Mouse (Mus musculus): ENCODE measurements at regions not wholly inside any gene's neighbourhood (a gene's known extent, or its start where the extent isn't known, plus 50 kb on each side); places are given as distances from the start of the nearest gene placed in this dataset.
A peak's percentile ranks its signal among the peaks of the same experiment; 100 is the strongest.

- H3K9ac ChIP-seq: no peak overlapping the region
- H3K4me3 ChIP-seq (replicated peaks): no peak overlapping the region
- no peaks in the 10 kb centered on the region for H3K36me3 ChIP-seq
- peaks cover 56% of the 10 kb centered on the region for H3K4me1 ChIP-seq
- no peak overlapping the region for H3K4me2 ChIP-seq
- H3K27me3 ChIP-seq: no peaks in the 10 kb centered on the region
- no peaks in the 10 kb centered on the region for H3K9me3 ChIP-seq (replicated peaks)
- H3K27ac ChIP-seq: 0 out of 2 replicates have a peak overlapping the region, but pooled peaks have one; percentile 27
- 44% methylated on average over 4 of the region's 4 CpGs for WGBS
- ATAC-seq (replicated peaks; ENCODE audit: low FRiP score): no peak
Observed at GRCm38 (mm10) chr12:79960446-79960845, 152.4 kb downstream of the Zfp36l1 start.

GRCm38 (mm10) chr12:79959540-79960305 is 153.1 kb downstream of the Zfp36l1 start:
- H3K4me2 ChIP-seq: no peak overlapping the region
- no peak overlapping the region for H3K4me3 ChIP-seq (replicated peaks)
- H3K9ac ChIP-seq: no peak overlapping the region
- peaks cover 49% of the 10 kb centered on the region for H3K4me1 ChIP-seq
- no peaks in the 10 kb centered on the region for H3K9me3 ChIP-seq (replicated peaks)
- H3K27ac ChIP-seq: 0 out of 2 replicates have a peak overlapping the region, but pooled peaks have one; percentile 27
- no peaks in the 10 kb centered on the region for H3K27me3 ChIP-seq
- 72% methylated on average over 14 of the region's 14 CpGs for WGBS
- no peaks in the 10 kb centered on the region for H3K36me3 ChIP-seq
- ATAC-seq (replicated peaks; ENCODE audit: low FRiP score): 0 out of 2 replicates have a peak, but pooled peaks have one; percentile 24

DNA sequence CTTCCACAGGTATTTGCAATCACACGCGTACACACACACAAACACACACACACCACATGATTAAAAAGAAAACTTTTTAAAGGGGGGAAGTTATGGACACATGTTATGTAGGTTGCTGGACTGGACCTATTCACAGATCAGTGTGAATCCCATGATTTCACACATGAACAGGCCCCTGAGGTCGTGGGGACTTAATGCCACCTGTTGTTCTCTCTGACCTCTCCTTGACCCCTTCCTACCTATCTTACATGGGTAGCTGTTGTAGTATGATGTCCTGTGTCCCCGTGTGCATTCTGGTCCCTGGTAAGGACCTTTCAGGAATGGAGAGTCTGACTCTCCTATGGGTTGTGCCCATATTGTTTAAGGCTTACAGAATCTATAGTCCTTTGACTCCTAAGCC is 155.6 kb downstream of the Zfp36l1 start:
- H3K4me3 ChIP-seq (replicated peaks): no peak overlapping the region
- ATAC-seq (replicated peaks; ENCODE audit: low FRiP score): no peak
- H3K9me3 ChIP-seq (replicated peaks): no peaks in the 10 kb centered on the region
- no peak overlapping the region for H3K27ac ChIP-seq
- H3K4me2 ChIP-seq: no peak overlapping the region
- H3K36me3 ChIP-seq: no peaks in the 10 kb centered on the region
- no peaks in the 10 kb centered on the region for H3K27me3 ChIP-seq
- WGBS: 76% methylated on average over 4 of the region's 4 CpGs
- peaks cover 30% of the 10 kb centered on the region for H3K4me1 ChIP-seq
- no peak overlapping the region for H3K9ac ChIP-seq

GRCm38 (mm10) chr12:79956351-79956750 is 156.5 kb downstream of the Zfp36l1 start:
- no peaks in the 10 kb centered on the region for H3K27me3 ChIP-seq
- ATAC-seq (replicated peaks; ENCODE audit: low FRiP score): no peak
- 87% methylated on average over 6 of the region's 6 CpGs for WGBS
- no peak overlapping the region for H3K4me2 ChIP-seq
- H3K9me3 ChIP-seq (replicated peaks): no peaks in the 10 kb centered on the region
- H3K27ac ChIP-seq: no peak overlapping the region
- H3K4me3 ChIP-seq (replicated peaks): no peak overlapping the region
- H3K9ac ChIP-seq: no peak overlapping the region
- no peaks in the 10 kb centered on the region for H3K36me3 ChIP-seq
- peaks cover 32% of the 10 kb centered on the region for H3K4me1 ChIP-seq

- Histone ChIP-seq H3K27ac (no peak overlapping the region), H3K27me3 (no peaks in the 10 kb centered on the region), H3K4me3 (replicated peaks) (no peak overlapping the region), H3K9ac (no peak overlapping the region), H3K4me2 (no peak overlapping the region), H3K9me3 (replicated peaks) (no peaks in the 10 kb centered on the region), H3K36me3 (no peaks in the 10 kb centered on the region), H3K4me1 (peaks cover 32% of the 10 kb centered on the region)
- no peak for ATAC-seq (replicated peaks; ENCODE audit: low FRiP score)
- WGBS: 90% methylated on average over 2 of the region's 2 CpGs
Observed at GRCm38 (mm10) chr12:79955501-79955900, 157.3 kb downstream of the Zfp36l1 start.

DNA sequence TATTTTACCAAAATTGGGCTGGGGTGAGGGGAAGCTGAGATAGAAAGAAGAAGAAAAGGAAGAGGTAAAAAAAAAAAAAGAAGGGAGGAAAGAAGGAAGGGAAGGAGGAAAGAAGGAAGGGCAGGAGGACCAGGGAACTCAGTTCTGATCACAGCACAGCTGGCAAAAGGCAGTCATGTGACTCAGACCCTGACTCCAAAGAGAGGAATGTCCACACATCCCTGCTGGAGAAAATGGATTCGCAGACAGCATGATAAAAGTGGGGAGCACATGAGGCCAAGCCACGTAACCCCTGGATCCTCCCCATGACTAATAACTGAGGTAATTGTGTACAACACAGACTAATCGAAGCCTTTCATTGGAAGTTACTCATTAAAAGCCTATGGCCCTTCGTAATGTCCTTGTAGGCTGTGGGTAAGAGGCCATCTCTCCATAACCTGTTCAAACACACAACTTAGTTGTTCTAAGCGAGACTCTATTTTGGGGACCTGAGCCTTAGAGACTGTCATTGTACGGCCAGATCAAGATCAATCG is 162.2 kb downstream of the Zfp36l1 start:
- Histone ChIP-seq H3K36me3 (no peaks in the 10 kb centered on the region), H3K27ac (peak overlapping the region; percentile 54), H3K9me3 (replicated peaks) (no peaks in the 10 kb centered on the region), H3K4me1 (peaks cover 58% of the 10 kb centered on the region), H3K4me3 (replicated peaks) (no peak overlapping the region), H3K27me3 (no peaks in the 10 kb centered on the region), H3K4me2 (no peak overlapping the region), H3K9ac (no peak overlapping the region)
- no peak for ATAC-seq (replicated peaks; ENCODE audit: low FRiP score)
- 79% methylated on average over 7 of the region's 7 CpGs for WGBS

- H3K36me3 ChIP-seq: no peaks in the 10 kb centered on the region
- ATAC-seq (replicated peaks; ENCODE audit: low FRiP score): peak; percentile 92
- H3K4me3 ChIP-seq (replicated peaks): no peak overlapping the region
- peak overlapping the region; percentile 92 for H3K27ac ChIP-seq
- WGBS: 13% methylated on average over 14 of the region's 14 CpGs
- peaks cover 72% of the 10 kb centered on the region for H3K4me1 ChIP-seq
- no peak overlapping the region for H3K9ac ChIP-seq
- H3K9me3 ChIP-seq (replicated peaks): no peaks in the 10 kb centered on the region
- H3K27me3 ChIP-seq: no peaks in the 10 kb centered on the region
- no peak overlapping the region for H3K4me2 ChIP-seq
Observed at GRCm38 (mm10) chr12:79949101-79949824, 163.6 kb downstream of the Zfp36l1 start.

- Histone ChIP-seq H3K27ac (peak overlapping the region; percentile 92), H3K36me3 (no peaks in the 10 kb centered on the region), H3K9me3 (replicated peaks) (no peaks in the 10 kb centered on the region), H3K27me3 (no peaks in the 10 kb centered on the region), H3K9ac (no peak overlapping the region), H3K4me1 (peaks cover 88% of the 10 kb centered on the region), H3K4me2 (no peak overlapping the region), H3K4me3 (replicated peaks) (no peak overlapping the region)
- ATAC-seq (replicated peaks; ENCODE audit: low FRiP score): no peak
- 54% methylated on average over 4 of the region's 4 CpGs for WGBS
Observed at GRCm38 (mm10) chr12:79947574-79947973, 165.2 kb downstream of the Zfp36l1 start.

DNA sequence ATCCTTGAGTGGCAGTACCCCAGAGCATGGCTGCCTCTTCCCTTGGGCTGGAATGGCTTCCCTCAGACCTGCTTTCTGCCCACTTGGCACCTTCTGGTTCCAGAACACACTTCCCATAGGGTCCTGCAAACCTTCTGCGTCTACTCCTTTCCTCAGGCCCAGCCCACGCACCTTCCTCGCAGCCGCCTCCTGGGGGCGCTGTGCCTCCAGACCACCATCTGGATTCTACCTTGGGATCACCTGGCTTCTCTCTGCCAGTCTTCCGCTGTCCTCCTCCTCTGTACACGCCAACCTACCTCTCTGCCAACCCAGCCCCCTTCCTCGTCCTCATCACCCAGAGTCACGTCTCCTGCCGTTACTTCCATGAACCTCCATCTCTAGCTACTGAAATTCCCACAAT is 166.0 kb downstream of the Zfp36l1 start:
- ATAC-seq (replicated peaks; ENCODE audit: low FRiP score): no peak
- WGBS: 91% methylated on average over 10 of the region's 10 CpGs
- Histone ChIP-seq H3K4me2 (no peak overlapping the region), H3K4me3 (replicated peaks) (no peak overlapping the region), H3K27me3 (no peaks in the 10 kb centered on the region), H3K4me1 (peaks cover 95% of the 10 kb centered on the region), H3K27ac (0 out of 2 replicates have a peak overlapping the region, but pooled peaks have one; percentile 41), H3K9me3 (replicated peaks) (no peaks in the 10 kb centered on the region), H3K9ac (no peak overlapping the region), H3K36me3 (no peaks in the 10 kb centered on the region)

GRCm38 (mm10) chr12:79945899-79946298 is 166.9 kb downstream of the Zfp36l1 start:
- no peaks in the 10 kb centered on the region for H3K36me3 ChIP-seq
- no peak for ATAC-seq (replicated peaks; ENCODE audit: low FRiP score)
- H3K27me3 ChIP-seq: no peaks in the 10 kb centered on the region
- WGBS: 73% methylated on average over 4 of the region's 4 CpGs
- no peaks in the 10 kb centered on the region for H3K9me3 ChIP-seq (replicated peaks)
- no peak overlapping the region for H3K4me2 ChIP-seq
- H3K4me3 ChIP-seq (replicated peaks): no peak overlapping the region
- no peak overlapping the region for H3K9ac ChIP-seq
- H3K27ac ChIP-seq: peak overlapping the region; percentile 92
- H3K4me1 ChIP-seq: peaks cover 88% of the 10 kb centered on the region

- ATAC-seq (replicated peaks; ENCODE audit: low FRiP score): peak; percentile 79
- Histone ChIP-seq H3K36me3 (no peaks in the 10 kb centered on the region), H3K4me2 (no peak overlapping the region), H3K27me3 (no peaks in the 10 kb centered on the region), H3K4me3 (replicated peaks) (no peak overlapping the region), H3K9ac (no peak overlapping the region), H3K4me1 (peaks cover 78% of the 10 kb centered on the region), H3K27ac (peak overlapping the region; percentile 92), H3K9me3 (replicated peaks) (no peaks in the 10 kb centered on the region)
- 17% methylated on average over 6 of the region's 6 CpGs for WGBS
Observed at GRCm38 (mm10) chr12:79944714-79945493, 167.9 kb downstream of the Zfp36l1 start.
